ENCODE assay signal across 8 mouse cellular contexts in genomic region chr19:41484361-41484760, GRCm38 (mm10). TPM values are rescaled to one million over a fixed set of nuclear protein-coding genes. Genes with fewer than 3 reads are reported as not detected.
DNase-seq lines count a peak whose midpoint lies in the region; ATAC-seq and TF ChIP-seq lines count a peak whose summit lies in the region.

No protein-coding gene starts in this region.

- peak overlapping the region; percentile 43 for H3K4me2 ChIP-seq in kidney, postnatal 0 days (ENCODE audit: low read length)
- H3K4me2 ChIP-seq in embryonic facial prominence, embryonic 13.5 days = peak overlapping the region; percentile 92
- peak overlapping the region; percentile 51 for H3K4me2 ChIP-seq in intestine, embryonic 14.5 days (ENCODE audit: low read length)
- H3K4me2 ChIP-seq in midbrain, postnatal 0 days (ENCODE audit: low read depth, low read length, poor library complexity, severe bottlenecking) = peak overlapping the region; percentile 81

- no peaks in the 10 kb centered on the region for H3K36me3 ChIP-seq in kidney, postnatal 0 days (ENCODE audit: insufficient read depth, low read length)
- no peaks in the 10 kb centered on the region for H3K36me3 ChIP-seq in embryonic facial prominence, embryonic 13.5 days
- no peaks in the 10 kb centered on the region for H3K36me3 ChIP-seq in intestine, embryonic 14.5 days (ENCODE audit: control insufficient read depth, insufficient read depth, low read length)
- H3K36me3 ChIP-seq in midbrain, postnatal 0 days (ENCODE audit: insufficient read depth, low read length) = no peaks in the 10 kb centered on the region

- H3K27ac ChIP-seq in kidney, postnatal 0 days = no peak overlapping the region
- no peak overlapping the region for H3K27ac ChIP-seq in embryonic facial prominence, embryonic 13.5 days
- no peak overlapping the region for H3K27ac ChIP-seq in intestine, embryonic 14.5 days (ENCODE audit: low read depth)
- H3K27ac ChIP-seq in midbrain, postnatal 0 days (ENCODE audit: low read depth, low read length) = no peak overlapping the region

- peaks cover 13% of the 10 kb centered on the region; the same call in 1 of the 2 replicates for H3K4me1 ChIP-seq in kidney, postnatal 0 days (replicated peaks; ENCODE audit: insufficient read depth, low read length)
- H3K4me1 ChIP-seq in embryonic facial prominence, embryonic 13.5 days = peaks cover 22% of the 10 kb centered on the region
- peaks cover 19% of the 10 kb centered on the region for H3K4me1 ChIP-seq in intestine, embryonic 14.5 days (replicated peaks; ENCODE audit: control insufficient read depth, insufficient read depth, low read length)
- no peaks in the 10 kb centered on the region for H3K4me1 ChIP-seq in midbrain, postnatal 0 days (ENCODE audit: insufficient read depth, low read length)

- H3K27me3 ChIP-seq in kidney, postnatal 0 days (ENCODE audit: insufficient read depth, low read length) = no peaks in the 10 kb centered on the region
- no peaks in the 10 kb centered on the region for H3K27me3 ChIP-seq in embryonic facial prominence, embryonic 13.5 days
- no peaks in the 10 kb centered on the region for H3K27me3 ChIP-seq in intestine, embryonic 14.5 days (replicated peaks; ENCODE audit: control insufficient read depth, insufficient read depth, low read length)
- H3K27me3 ChIP-seq in midbrain, postnatal 0 days (ENCODE audit: insufficient read depth, low read length) = no peaks in the 10 kb centered on the region

- intact Hi-C loops in left cerebral cortex, postnatal 14 days (cut with DNase I) = loop anchor here (5.0 to 10.0 kb wide), 2 partner anchors 167 to 400 kb away; no protein-coding TSS in a partner anchor
- intact Hi-C loops in left cerebral cortex, postnatal 36 days (cut with DNase I) = loop anchor here (5.0 kb wide), 2 partner anchors 167 to 222 kb away; partner anchors contain the start of gene Tm9sf3

- H3K9ac ChIP-seq in kidney, postnatal 0 days (ENCODE audit: low read depth, low read length) = no peak overlapping the region
- H3K9ac ChIP-seq in embryonic facial prominence, embryonic 13.5 days = no peak overlapping the region
- peak overlapping the region; percentile 4 for H3K9ac ChIP-seq in intestine, embryonic 14.5 days (ENCODE audit: low read length)
- H3K9ac ChIP-seq in midbrain, postnatal 0 days (replicated peaks; ENCODE audit: low read length, poor library complexity, severe bottlenecking) = no peak overlapping the region

- no peak for TF ChIP-seq CTCF in kidney, postnatal 0 days (IDR thresholded peaks at IDR 0.05; ENCODE audit: low read depth)
- no peak for TF ChIP-seq CTCF in midbrain, postnatal 0 days (IDR thresholded peaks at IDR 0.05)

- H3K4me3 ChIP-seq in kidney, postnatal 0 days (replicated peaks; ENCODE audit: low read depth, low read length) = no peak overlapping the region; the same call in 1 of the 2 replicates
- H3K4me3 ChIP-seq in embryonic facial prominence, embryonic 13.5 days = peak overlapping the region; percentile 24
- peak overlapping the region; percentile 80 for H3K4me3 ChIP-seq in intestine, embryonic 14.5 days (ENCODE audit: low read depth, low read length)
- H3K4me3 ChIP-seq in midbrain, postnatal 0 days (ENCODE audit: low read depth, low read length) = peak overlapping the region; percentile 83

- WGBS in kidney, postnatal 0 days = 20% methylated on average over 5 of the region's 5 CpGs
- 27% methylated on average over 5 of the region's 5 CpGs for WGBS in embryonic facial prominence, embryonic 13.5 days
- WGBS in intestine, embryonic 14.5 days = 28% methylated on average over 5 of the region's 5 CpGs
- 11% methylated on average over 5 of the region's 5 CpGs for WGBS in midbrain, postnatal 0 days

- H3K9me3 ChIP-seq in kidney, postnatal 0 days (replicated peaks; ENCODE audit: low read length) = no peaks in the 10 kb centered on the region
- H3K9me3 ChIP-seq in embryonic facial prominence, embryonic 13.5 days = no peaks in the 10 kb centered on the region
- no peaks in the 10 kb centered on the region for H3K9me3 ChIP-seq in intestine, embryonic 14.5 days (ENCODE audit: control insufficient read depth, low read length)
- no peaks in the 10 kb centered on the region for H3K9me3 ChIP-seq in midbrain, postnatal 0 days (ENCODE audit: low read length)

- ATAC-seq in kidney, postnatal 0 days (replicated peaks; ENCODE audit: low FRiP score, low read depth) = no peak
- no peak for ATAC-seq in embryonic facial prominence, embryonic 13.5 days (ENCODE audit: insufficient number of reproducible peaks, insufficient read depth, low FRiP score, low TSS enrichment, low read depth)
- no peak for ATAC-seq in intestine, embryonic 14.5 days (replicated peaks; ENCODE audit: low FRiP score, low TSS enrichment, low read depth)
- ATAC-seq in midbrain, postnatal 0 days (ENCODE audit: low FRiP score) = no peak

- DNase-seq in kidney, postnatal 0 days (ENCODE audit: low spot score) = peak; percentile 8
- no peak for DNase-seq in kidney, postnatal 36 days
- DNase-seq in intestine, embryonic 14.5 days (ENCODE audit: low spot score) = no peak
- no peak for DNase-seq in midbrain, postnatal 0 days (ENCODE audit: low spot score)
- no peak for DNase-seq in left cerebral cortex, postnatal 14 days (ENCODE audit: low spot score in 2 of 2)
- no peak for DNase-seq in gastrocnemius, adult 8-10 months (ENCODE audit: low spot score in 2 of 2)
- no peak for DNase-seq in left cerebral cortex, postnatal 36 days (ENCODE audit: low spot score in 2 of 2)

RNA-seq across cellular contexts. Expression of gene Lcor, which starts 1.9 kb away (rescaled TPM):
- polyA plus RNA-seq in kidney, postnatal 0 days (2015; fragmentation: Nextera tagmentation; extraction: Ambion mirVana) = 14.0 and 14.7 TPM in 2 replicates
- polyA plus RNA-seq in embryonic facial prominence, embryonic 13.5 days (2015; fragmentation: Nextera tagmentation; extraction: Ambion mirVana) = 9.4 and 12.0 TPM in 2 replicates
- polyA plus RNA-seq in intestine, embryonic 14.5 days (2014; fragmentation: Nextera tagmentation; extraction: Ambion mirVana) = 26.7 and 27.6 TPM in 2 replicates
- total RNA-seq in midbrain, postnatal 0 days (2014; rRNA removed) = 15.9 and 22.4 TPM in 2 replicates
- polyA plus RNA-seq in midbrain, postnatal 0 days (2015; fragmentation: Nextera tagmentation; extraction: Ambion mirVana) = 11.1 and 13.4 TPM in 2 replicates
- 10 to 100 TPM; 15.0 to 16.4 TPM for total RNA-seq in left cerebral cortex, postnatal 14 days (2021)
- total RNA-seq in gastrocnemius, adult 8-10 months (2022) = 10 to 100 TPM; 12.4 to 15.4 (median 13.2) TPM
- total RNA-seq in left cerebral cortex, postnatal 36 days (2021) = 10 to 100 TPM; 17.3 to 22.2 TPM
